Mouse (Mus musculus): ENCODE measurements at regions not wholly inside any gene's neighbourhood (a gene's known extent, or its start where the extent isn't known, plus 50 kb on each side); places are given as distances from the start of the nearest gene placed in this dataset.

- Histone ChIP-seq H3K9me3 (replicated peaks; ENCODE audit: control insufficient read depth, low read length) (no peaks in the 10 kb centered on the region), H3K4me3 (ENCODE audit: low read depth, low read length) (no peak overlapping the region), H3K9ac (replicated peaks; ENCODE audit: low read length) (no peak overlapping the region), H3K4me2 (ENCODE audit: low read depth, low read length) (no peak overlapping the region), H3K27ac (replicated peaks; ENCODE audit: low read depth, low read length) (no peak overlapping the region), H3K4me1 (ENCODE audit: control insufficient read depth, insufficient read depth, low read length) (no peaks in the 10 kb centered on the region), H3K27me3 (ENCODE audit: control insufficient read depth, insufficient read depth, low read length) (no peaks in the 10 kb centered on the region), H3K36me3 (replicated peaks; ENCODE audit: control insufficient read depth, insufficient read depth, low read depth, low read length) (no peaks in the 10 kb centered on the region)
- DNase-seq (ENCODE audit: low spot score) = no peak
- WGBS = 36% methylated on average over 3 of the region's 3 CpGs
- no peak for ATAC-seq (replicated peaks; ENCODE audit: insufficient number of reproducible peaks, low FRiP score, low TSS enrichment, low read depth)
Observed at GRCm38 (mm10) chr15:59811566-59811965, 204.8 kb downstream of the 4933412E24Rik start.

- Histone ChIP-seq H3K27ac (replicated peaks; ENCODE audit: low read depth, low read length) (no peak overlapping the region), H3K36me3 (replicated peaks; ENCODE audit: control insufficient read depth, insufficient read depth, low read depth, low read length) (no peaks in the 10 kb centered on the region), H3K9ac (replicated peaks; ENCODE audit: low read length) (no peak overlapping the region), H3K4me2 (ENCODE audit: low read depth, low read length) (no peak overlapping the region), H3K4me3 (ENCODE audit: low read depth, low read length) (no peak overlapping the region), H3K27me3 (ENCODE audit: control insufficient read depth, insufficient read depth, low read length) (no peaks in the 10 kb centered on the region), H3K4me1 (ENCODE audit: control insufficient read depth, insufficient read depth, low read length) (no peaks in the 10 kb centered on the region), H3K9me3 (replicated peaks; ENCODE audit: control insufficient read depth, low read length) (no peaks in the 10 kb centered on the region)
- ATAC-seq (replicated peaks; ENCODE audit: insufficient number of reproducible peaks, low FRiP score, low TSS enrichment, low read depth) = no peak
- WGBS = 94% methylated on average over 6 of the region's 6 CpGs
- DNase-seq (ENCODE audit: low spot score) = no peak
Observed at GRCm38 (mm10) chr15:59809361-59809760, 207.1 kb downstream of the 4933412E24Rik start.

GRCm38 (mm10) chr15:59807723-59808122 is 208.7 kb downstream of the 4933412E24Rik start:
- DNase-seq (ENCODE audit: low spot score) (no peak), ATAC-seq (replicated peaks; ENCODE audit: insufficient number of reproducible peaks, low FRiP score, low TSS enrichment, low read depth) (no peak)

GRCm38 (mm10) chr15:59805771-59806170 is 210.6 kb downstream of the 4933412E24Rik start:
- no peaks in the 10 kb centered on the region for H3K36me3 ChIP-seq (replicated peaks; ENCODE audit: control insufficient read depth, insufficient read depth, low read depth, low read length)
- H3K4me2 ChIP-seq (ENCODE audit: low read depth, low read length) = no peak overlapping the region
- no peak for ATAC-seq (replicated peaks; ENCODE audit: insufficient number of reproducible peaks, low FRiP score, low TSS enrichment, low read depth)
- H3K9me3 ChIP-seq (replicated peaks; ENCODE audit: control insufficient read depth, low read length) = no peaks in the 10 kb centered on the region
- H3K9ac ChIP-seq (replicated peaks; ENCODE audit: low read length) = no peak overlapping the region
- no peaks in the 10 kb centered on the region for H3K27me3 ChIP-seq (ENCODE audit: control insufficient read depth, insufficient read depth, low read length)
- H3K4me1 ChIP-seq (ENCODE audit: control insufficient read depth, insufficient read depth, low read length) = no peaks in the 10 kb centered on the region
- DNase-seq (ENCODE audit: low spot score) = no peak
- no peak overlapping the region for H3K4me3 ChIP-seq (ENCODE audit: low read depth, low read length)
- WGBS = 94% methylated on average over 2 of the region's 2 CpGs
- no peak overlapping the region for H3K27ac ChIP-seq (replicated peaks; ENCODE audit: low read depth, low read length)

More at GRCm38 (mm10) chr15:59807723-59808122, 208.7 kb downstream of the 4933412E24Rik start:
- no peak overlapping the region for H3K4me2 ChIP-seq (ENCODE audit: low read depth, low read length)
- no peaks in the 10 kb centered on the region for H3K36me3 ChIP-seq (replicated peaks; ENCODE audit: control insufficient read depth, insufficient read depth, low read depth, low read length)
- no peaks in the 10 kb centered on the region for H3K4me1 ChIP-seq (ENCODE audit: control insufficient read depth, insufficient read depth, low read length)
- no peaks in the 10 kb centered on the region for H3K9me3 ChIP-seq (replicated peaks; ENCODE audit: control insufficient read depth, low read length)
- H3K4me3 ChIP-seq (ENCODE audit: low read depth, low read length) = no peak overlapping the region
- H3K9ac ChIP-seq (replicated peaks; ENCODE audit: low read length) = no peak overlapping the region
- no peak overlapping the region for H3K27ac ChIP-seq (replicated peaks; ENCODE audit: low read depth, low read length)
- no peaks in the 10 kb centered on the region for H3K27me3 ChIP-seq (ENCODE audit: control insufficient read depth, insufficient read depth, low read length)
- WGBS = 88% methylated on average over 6 of the region's 6 CpGs

- no peaks in the 10 kb centered on the region for H3K9me3 ChIP-seq (replicated peaks; ENCODE audit: control insufficient read depth, low read length)
- no peak overlapping the region for H3K4me2 ChIP-seq (ENCODE audit: low read depth, low read length)
- 89% methylated on average over 2 of the region's 2 CpGs for WGBS
- no peaks in the 10 kb centered on the region for H3K27me3 ChIP-seq (ENCODE audit: control insufficient read depth, insufficient read depth, low read length)
- no peak overlapping the region for H3K4me3 ChIP-seq (ENCODE audit: low read depth, low read length)
- no peak overlapping the region for H3K9ac ChIP-seq (replicated peaks; ENCODE audit: low read length)
- no peaks in the 10 kb centered on the region for H3K4me1 ChIP-seq (ENCODE audit: control insufficient read depth, insufficient read depth, low read length)
- H3K36me3 ChIP-seq (replicated peaks; ENCODE audit: control insufficient read depth, insufficient read depth, low read depth, low read length) = no peaks in the 10 kb centered on the region
- no peak for ATAC-seq (replicated peaks; ENCODE audit: insufficient number of reproducible peaks, low FRiP score, low TSS enrichment, low read depth)
- no peak overlapping the region for H3K27ac ChIP-seq (replicated peaks; ENCODE audit: low read depth, low read length)
- no peak for DNase-seq (ENCODE audit: low spot score)
Observed at GRCm38 (mm10) chr15:59804821-59805220, 211.6 kb downstream of the 4933412E24Rik start.

- 88% methylated on average over 7 of the region's 7 CpGs for WGBS
- ATAC-seq (replicated peaks; ENCODE audit: insufficient number of reproducible peaks, low FRiP score, low TSS enrichment, low read depth) = no peak
- H3K9ac ChIP-seq (replicated peaks; ENCODE audit: low read length) = no peak overlapping the region
Observed at GRCm38 (mm10) chr15:59804394-59804793, 212.0 kb downstream of the 4933412E24Rik start.

GRCm38 (mm10) chr15:59802276-59802675 is 214.1 kb downstream of the 4933412E24Rik start:
- DNase-seq (ENCODE audit: low spot score) = no peak
- Histone ChIP-seq H3K27me3 (ENCODE audit: control insufficient read depth, insufficient read depth, low read length) (no peaks in the 10 kb centered on the region), H3K36me3 (replicated peaks; ENCODE audit: control insufficient read depth, insufficient read depth, low read depth, low read length) (no peaks in the 10 kb centered on the region), H3K4me2 (ENCODE audit: low read depth, low read length) (no peak overlapping the region), H3K9me3 (replicated peaks; ENCODE audit: control insufficient read depth, low read length) (no peaks in the 10 kb centered on the region), H3K4me1 (ENCODE audit: control insufficient read depth, insufficient read depth, low read length) (no peaks in the 10 kb centered on the region), H3K27ac (replicated peaks; ENCODE audit: low read depth, low read length) (no peak overlapping the region), H3K9ac (replicated peaks; ENCODE audit: low read length) (no peak overlapping the region), H3K4me3 (ENCODE audit: low read depth, low read length) (no peak overlapping the region)
- 86% methylated on average over 6 of the region's 7 CpGs for WGBS
- no peak for ATAC-seq (replicated peaks; ENCODE audit: insufficient number of reproducible peaks, low FRiP score, low TSS enrichment, low read depth)

More at GRCm38 (mm10) chr15:59804394-59804793, 212.0 kb downstream of the 4933412E24Rik start:
- no peaks in the 10 kb centered on the region for H3K4me1 ChIP-seq (ENCODE audit: control insufficient read depth, insufficient read depth, low read length)
- H3K9me3 ChIP-seq (replicated peaks; ENCODE audit: control insufficient read depth, low read length) = no peaks in the 10 kb centered on the region
- no peak overlapping the region for H3K27ac ChIP-seq (replicated peaks; ENCODE audit: low read depth, low read length)
- H3K4me3 ChIP-seq (ENCODE audit: low read depth, low read length) = no peak overlapping the region
- no peaks in the 10 kb centered on the region for H3K36me3 ChIP-seq (replicated peaks; ENCODE audit: control insufficient read depth, insufficient read depth, low read depth, low read length)
- no peak for DNase-seq (ENCODE audit: low spot score)
- H3K27me3 ChIP-seq (ENCODE audit: control insufficient read depth, insufficient read depth, low read length) = no peaks in the 10 kb centered on the region
- H3K4me2 ChIP-seq (ENCODE audit: low read depth, low read length) = no peak overlapping the region

- no peak for DNase-seq (ENCODE audit: low spot score)
Observed at GRCm38 (mm10) chr15:59799124-59799815, 217.1 kb downstream of the 4933412E24Rik start.

More at GRCm38 (mm10) chr15:59799124-59799815, 217.1 kb downstream of the 4933412E24Rik start:
- Histone ChIP-seq H3K27ac (replicated peaks; ENCODE audit: low read depth, low read length) (no peak overlapping the region), H3K4me2 (ENCODE audit: low read depth, low read length) (no peak overlapping the region), H3K9me3 (replicated peaks; ENCODE audit: control insufficient read depth, low read length) (no peaks in the 10 kb centered on the region), H3K4me1 (ENCODE audit: control insufficient read depth, insufficient read depth, low read length) (no peaks in the 10 kb centered on the region), H3K27me3 (ENCODE audit: control insufficient read depth, insufficient read depth, low read length) (no peaks in the 10 kb centered on the region), H3K4me3 (ENCODE audit: low read depth, low read length) (no peak overlapping the region), H3K9ac (replicated peaks; ENCODE audit: low read length) (no peak overlapping the region), H3K36me3 (replicated peaks; ENCODE audit: control insufficient read depth, insufficient read depth, low read depth, low read length) (no peaks in the 10 kb centered on the region)
- no peak for ATAC-seq (replicated peaks; ENCODE audit: insufficient number of reproducible peaks, low FRiP score, low TSS enrichment, low read depth)
- 86% methylated on average over 3 of the region's 3 CpGs for WGBS
